Mouse (Mus musculus): ENCODE results near the gene Sult2a4. TPM values are rescaled to one million over a fixed set of nuclear protein-coding genes. Genes with fewer than 3 reads are reported as not detected.

Gene Sult2a4
- not detected in 2 replicates for total RNA-seq (2023)

DNA sequence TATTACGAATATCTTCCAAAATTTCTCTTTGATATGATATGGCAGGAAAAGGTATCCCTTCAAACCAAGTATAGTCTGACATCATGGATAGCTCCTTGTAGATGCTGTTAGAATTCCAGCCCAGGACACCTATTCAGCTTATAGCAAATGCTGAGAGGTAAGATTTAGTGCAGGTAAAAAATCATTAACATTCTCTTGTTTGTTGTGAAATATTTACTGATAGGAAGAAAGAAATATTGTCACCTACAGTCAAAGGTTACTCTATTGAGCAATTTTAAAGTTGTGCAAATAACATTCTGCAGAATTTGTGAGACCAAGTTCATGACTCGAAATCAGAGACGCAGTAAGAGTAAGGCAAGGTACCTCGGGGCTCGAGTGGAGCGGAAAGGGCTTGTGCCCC, at the start of gene Sult2a4:
Gene Sult2a4, minus strand, starts transcription at position 101 of the 400 bp plus-strand sequence.

Other genes with a start within 250 kb of the Sult2a4 start
- not detected in 2 replicates for gene Sult2a1, start 152.2 kb downstream of the Sult2a4 start, total RNA-seq (2023)
- not detected in 2 replicates for gene Sult2a3, start 133.4 kb upstream of the Sult2a4 start, total RNA-seq (2023)

Measured in neutrophil, adult 65 days (primary cell).